Mouse (Mus musculus) adrenal gland, postnatal 4 days (tissue): Measurements from ENCODE around the gene Otud7b. TPM values are rescaled to one million over a fixed set of nuclear protein-coding genes. Genes with fewer than 3 reads are reported as not detected.
"Not testable (repeated sequence)": the region's sequence is repeated elsewhere in the genome, so short reads cannot be mapped to it uniquely, and the experiment has no call there.

Experiments
- DNase-seq, 2 experiments: peaks; one replicate each; pipeline ENCODE4 v3.0.0; 2021 to 2022; ENCODE audit warnings: low spot score in 2 of 2, mixed read lengths in 2 of 2
- total RNA-seq, 2 experiments: library from RNA; stranded (reverse); gene quantifications; 2 replicates each; pipeline ENCODE4 v1.2.3; 2021

The Otud7b gene
- total RNA-seq, 2 experiments from 2014 or later = 35.4 to 43.6 TPM

GRCm38 (mm10) chr3:96178427-96178826, 74.1 kb downstream of the Otud7b start:
- DNase-seq = no peak

DNA sequence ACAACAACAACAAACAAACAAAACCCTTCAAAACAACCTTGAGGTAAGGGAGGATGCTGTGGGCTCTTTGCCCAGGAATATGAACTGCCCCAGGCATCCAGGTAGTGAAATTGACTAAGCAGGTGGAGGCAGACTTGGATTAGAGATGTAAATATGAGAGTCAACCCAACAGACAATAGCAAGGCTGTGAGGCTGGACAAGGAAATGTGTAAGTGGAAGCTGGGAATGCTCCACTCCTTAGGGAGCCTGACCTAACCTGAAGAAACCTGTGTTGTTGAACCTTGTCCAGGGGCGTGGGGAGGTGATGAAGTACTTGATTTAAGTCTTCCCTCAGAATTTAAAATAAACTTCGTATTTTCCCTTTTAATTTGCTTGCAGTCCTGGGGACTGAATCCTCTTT, 74.6 kb downstream of the Otud7b start:
- DNase-seq = no peak

GRCm38 (mm10) chr3:96179531-96179930, 75.2 kb downstream of the Otud7b start:
- no peak for DNase-seq

GRCm38 (mm10) chr3:96180727-96181477, 76.6 kb downstream of the Otud7b start, which contains the start of gene Sv2a:
Gene Sv2a (plus strand): TSS chr3:96181151.
- DNase-seq = no peak

DNA sequence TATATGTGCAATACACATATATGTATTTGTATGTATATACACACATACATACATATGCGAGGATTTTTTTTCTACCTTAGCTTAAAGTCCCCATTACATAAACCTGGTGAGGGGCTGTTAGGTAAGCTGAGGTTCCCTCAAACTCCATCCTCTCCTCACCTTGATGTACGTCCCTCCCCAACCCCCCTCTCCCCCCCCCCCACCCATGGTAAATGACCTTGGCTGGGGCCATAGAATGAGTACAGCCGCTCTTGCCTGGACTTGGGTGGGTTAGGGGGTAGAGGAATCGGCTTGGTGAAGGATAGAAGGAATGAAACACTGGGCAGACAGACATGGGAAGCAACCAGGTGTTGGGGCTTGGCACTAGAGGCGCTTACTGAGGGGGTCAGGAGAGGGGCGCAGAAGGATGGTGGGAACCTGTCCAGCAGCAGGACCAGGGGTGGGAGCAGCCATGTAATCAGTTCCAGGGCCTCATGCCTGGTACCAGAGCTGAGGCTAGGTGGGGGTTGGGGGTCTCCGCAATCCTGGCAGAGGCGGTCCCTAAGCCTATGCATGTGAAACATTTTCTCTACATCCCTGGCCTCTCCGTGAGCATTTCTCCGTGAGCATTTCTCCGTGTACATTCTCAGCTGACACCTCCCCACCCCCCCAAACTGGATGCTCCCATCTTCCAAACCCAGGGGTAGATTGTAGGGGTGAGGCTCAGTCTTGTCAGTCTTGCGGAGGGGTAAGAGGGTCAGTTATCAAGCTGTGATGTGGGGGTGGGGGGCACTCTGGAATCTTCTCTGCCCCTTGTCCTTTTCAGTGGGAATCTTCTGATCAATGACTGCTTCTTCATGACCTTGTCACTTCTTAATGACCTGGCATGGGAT, 77.4 kb downstream of the Otud7b start:
- no peak for DNase-seq

DNA sequence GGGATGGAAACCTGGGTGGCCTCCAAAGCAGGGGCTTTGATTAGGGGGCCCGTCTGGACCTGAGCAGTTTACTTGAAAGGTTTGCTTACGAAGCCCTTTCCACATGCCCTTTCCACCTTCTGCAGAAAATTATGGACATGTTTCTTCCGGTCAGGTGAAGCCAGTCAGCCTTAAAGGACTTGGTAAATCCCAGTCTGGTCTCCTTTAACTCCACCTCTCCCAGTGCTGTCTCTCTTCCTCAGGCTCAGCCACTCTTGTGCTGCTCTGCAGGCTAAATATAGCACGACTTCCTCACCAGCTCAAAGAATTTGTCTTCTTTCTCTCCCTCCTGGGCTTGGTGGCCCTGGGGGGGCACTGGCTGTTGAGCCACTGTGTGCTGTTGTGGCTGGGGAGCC, 78.1 kb downstream of the Otud7b start:
- DNase-seq = no peak

DNA sequence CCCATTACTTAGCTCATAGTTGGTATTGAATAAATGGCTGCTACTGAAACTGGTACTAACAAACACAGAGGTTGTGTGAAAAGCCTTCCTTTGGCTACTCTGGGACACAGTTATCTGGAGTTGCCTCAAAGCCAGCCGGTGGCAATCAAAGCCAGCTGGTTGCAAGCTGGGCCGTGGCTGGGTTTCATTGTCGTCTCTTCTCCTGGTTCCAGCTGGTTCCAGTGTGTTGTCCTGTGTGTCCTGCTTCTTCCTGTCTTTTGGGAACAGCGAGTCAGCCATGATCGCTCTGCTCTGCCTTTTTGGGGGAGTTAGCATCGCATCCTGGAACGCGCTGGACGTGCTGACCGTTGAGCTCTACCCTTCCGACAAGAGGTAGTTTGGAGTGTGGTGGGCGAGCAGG, 88.7 kb downstream of the Otud7b start:
- DNase-seq = no peak

GRCm38 (mm10) chr3:96194966-96195365, 90.6 kb downstream of the Otud7b start:
- DNase-seq = no peak

DNA sequence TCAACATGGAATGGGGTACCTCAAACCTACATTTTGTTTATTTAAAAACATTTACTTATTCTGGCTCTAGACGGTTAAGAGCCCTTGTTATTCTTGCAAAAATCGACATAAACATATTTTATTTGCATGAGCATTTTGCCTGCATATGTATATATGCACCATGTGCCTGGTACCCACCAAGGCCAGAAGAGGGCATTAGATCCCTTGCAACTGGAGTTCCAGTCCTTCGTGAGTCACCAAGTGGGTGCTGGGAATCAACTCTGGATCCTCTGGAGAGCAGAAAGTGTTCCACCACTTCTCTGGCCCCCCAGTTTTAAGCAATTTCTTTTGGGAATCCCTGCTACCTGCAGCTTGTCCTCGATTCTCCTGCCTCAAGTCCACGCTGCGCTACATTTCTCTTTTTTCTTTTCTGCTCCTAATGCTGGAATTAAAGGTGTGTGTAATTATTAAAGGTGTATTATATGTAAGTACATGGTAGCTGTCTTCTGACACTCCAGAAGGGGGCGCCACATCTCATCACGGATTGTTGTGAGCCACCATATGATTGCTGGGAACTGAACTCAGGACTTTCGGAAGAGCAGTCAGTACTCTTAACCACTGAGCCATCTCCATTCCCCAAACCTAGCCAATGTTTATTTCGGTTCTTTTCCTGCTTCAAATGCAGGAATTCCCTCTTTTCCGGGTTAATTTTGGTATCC, 91.4 kb downstream of the Otud7b start:
- DNase-seq = no peak

DNA sequence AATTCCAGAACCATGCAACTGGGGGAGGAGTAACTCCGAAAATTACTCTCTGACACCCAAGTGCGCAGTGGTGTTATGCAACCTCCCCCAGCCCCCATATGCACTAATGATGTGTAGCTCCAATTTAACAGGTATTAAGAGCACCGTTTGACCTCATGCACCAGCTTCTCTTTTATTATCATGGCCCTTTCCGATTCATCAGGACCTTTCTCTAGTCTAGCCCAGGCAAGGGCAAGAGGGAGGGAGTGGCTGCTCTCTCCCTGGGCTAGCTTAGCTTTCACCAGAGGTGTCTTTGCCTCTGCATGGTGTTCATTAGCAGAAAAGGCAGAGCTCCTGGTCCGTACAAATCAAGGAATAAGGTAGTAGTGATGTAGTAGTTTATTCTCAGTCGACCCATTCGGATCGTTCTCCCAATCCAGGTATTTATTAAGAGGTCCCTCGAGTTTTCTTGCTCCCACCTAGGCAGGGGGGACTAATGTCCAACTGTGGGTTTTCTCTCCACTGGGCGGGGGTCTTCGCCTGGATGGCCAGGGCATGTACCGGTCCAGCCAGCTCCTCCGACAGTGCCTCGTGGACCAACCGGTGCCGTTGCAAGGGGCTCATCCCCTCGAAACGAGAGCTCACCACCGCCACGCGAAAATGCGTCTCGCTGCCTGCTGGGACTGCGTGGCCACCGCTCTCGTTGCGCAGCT, 92.3 kb downstream of the Otud7b start:
- no peak for DNase-seq

GRCm38 (mm10) chr3:96197129-96197749, 92.9 kb downstream of the Otud7b start:
- DNase-seq = peak; percentile 38 to 64

DNA sequence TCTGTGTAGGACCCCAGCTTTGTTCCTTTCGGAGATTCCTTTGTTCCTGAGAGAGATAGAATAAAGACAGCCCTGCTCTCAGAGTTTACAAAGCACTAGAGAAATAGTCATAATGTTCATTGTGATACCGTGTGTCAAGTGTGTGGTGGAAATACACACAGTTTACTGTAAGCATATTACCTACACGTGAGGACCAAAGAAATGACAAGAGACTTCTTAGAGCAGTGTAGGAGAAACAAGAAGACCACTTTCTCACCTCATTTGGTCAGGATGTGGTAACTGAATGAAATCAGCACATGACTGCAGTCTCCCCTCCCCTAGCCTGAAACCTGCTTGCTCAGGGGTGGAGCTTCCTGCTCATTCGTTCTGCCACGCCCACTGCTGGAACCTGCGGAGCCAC, 93.9 kb downstream of the Otud7b start:
- DNase-seq = no peak

DNA sequence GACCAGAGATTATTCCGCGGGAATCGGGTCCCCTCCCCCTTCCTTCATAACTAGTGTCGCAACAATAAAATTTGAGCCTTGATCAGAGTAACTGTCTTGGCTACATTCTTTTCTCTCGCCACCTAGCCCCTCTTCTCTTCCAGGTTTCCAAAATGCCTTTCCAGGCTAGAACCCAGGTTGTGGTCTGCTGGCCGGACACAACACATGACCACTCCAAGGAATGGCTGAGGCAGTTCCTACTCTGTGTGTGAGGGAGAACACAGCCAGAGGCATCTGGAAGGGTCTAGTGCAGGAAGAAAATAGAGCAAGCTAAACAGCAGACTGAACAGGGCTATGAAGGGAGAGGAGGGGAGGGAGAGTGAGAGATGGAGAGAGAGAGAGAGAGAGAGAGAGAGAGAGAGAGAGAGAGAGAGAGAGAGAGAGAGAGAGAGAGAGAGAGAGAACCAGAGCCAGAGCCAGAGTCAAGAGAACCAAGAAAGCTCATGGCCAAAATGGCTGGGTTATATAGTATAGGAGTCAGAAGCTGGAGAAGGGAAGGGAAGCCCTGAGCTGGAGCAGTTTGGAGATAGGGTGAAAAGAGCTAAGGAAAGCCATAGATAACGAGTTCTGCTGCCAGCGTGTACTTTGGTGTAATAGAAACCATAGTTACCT, 94.4 kb downstream of the Otud7b start:
- not testable (repeated sequence) for DNase-seq

DNA sequence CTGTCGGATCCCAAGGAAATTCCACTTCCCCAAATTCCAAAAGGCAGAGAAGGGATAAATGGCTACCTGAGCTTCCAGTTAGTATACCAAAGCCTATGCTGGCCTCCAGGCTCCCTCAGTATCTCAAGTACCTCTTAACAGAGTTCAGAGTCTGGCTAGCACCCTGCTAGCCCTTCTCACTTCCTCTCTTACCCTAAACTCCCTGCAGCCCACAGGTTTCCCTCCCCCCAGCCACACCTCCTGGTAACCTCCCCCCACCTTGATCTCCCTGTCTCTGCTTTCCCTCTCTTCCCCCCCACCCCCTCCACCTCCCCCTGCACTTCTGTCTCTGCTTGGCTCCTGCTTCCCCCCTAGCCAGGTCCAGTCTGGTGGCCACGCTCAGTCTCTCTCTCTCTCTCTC, 95.4 kb downstream of the Otud7b start:
- DNase-seq = no peak

- DNase-seq = no peak
Observed at GRCm38 (mm10) chr3:96207819-96208218, 103.5 kb downstream of the Otud7b start.

- DNase-seq = no peak
Observed at GRCm38 (mm10) chr3:96209242-96209641, 104.9 kb downstream of the Otud7b start.
